Mouse (Mus musculus) MEL (cell line): ENCODE measurements around the gene Ptpre. TPM values are rescaled to one million over a fixed set of nuclear protein-coding genes. Genes with fewer than 3 reads are reported as not detected.

Experiments used
- DNase-seq: peaks from one replicate; pipeline ENCODE4 v3.0.0; 2011; ENCODE audit warnings: low read depth, low spot score
- H3K27ac ChIP-seq: 2 replicates; pipeline ENCODE4 v1.5.1; 2012; ENCODE audit warnings: low read depth, mild to moderate bottlenecking, control low read depth, low read length, moderate library complexity; ENCODE audit not compliant: control insufficient read depth
- H3K27me3 ChIP-seq, 2 experiments: fragments of 150-350 bp in 1 of 2; sonication (generic) in 1 of 2; 2 replicates each; pipeline ENCODE4 v1.6.1; 2012; ENCODE audit warnings: low read length in 2 of 2, mild to moderate bottlenecking in 2 of 2, improper control_type of control experiment in 1 of 2, moderate library complexity in 1 of 2; ENCODE audit not compliant: insufficient read depth in 2 of 2, control insufficient read depth in 1 of 2
- H3K36me3 ChIP-seq, 2 experiments: 2 replicates each; pipeline ENCODE4 v1.6.1; 2012 to 2014; ENCODE audit warnings: low read length in 2 of 2, improper control_type of control experiment in 1 of 2, inconsistent platforms in 1 of 2, mild to moderate bottlenecking in 1 of 2; ENCODE audit not compliant: insufficient read depth in 2 of 2, control insufficient read depth in 1 of 2
- H3K4me1 ChIP-seq, 2 experiments: fragments of 150-350 bp in 1 of 2; sonication (generic) in 1 of 2; 2 replicates each; pipeline ENCODE4 v1.6.1; 2012; ENCODE audit warnings: low read length in 2 of 2, improper control_type of control experiment in 1 of 2, mild to moderate bottlenecking in 1 of 2; ENCODE audit not compliant: insufficient read depth in 2 of 2, control insufficient read depth in 1 of 2
- H3K4me3 ChIP-seq, 2 experiments: fragments of 150-350 bp in 1 of 2; sonication (generic) in 1 of 2; 2 replicates each; pipeline ENCODE4 v1.5.1; 2012; ENCODE audit warnings: low read depth in 2 of 2, low read length in 2 of 2, mild to moderate bottlenecking in 2 of 2, moderate library complexity in 2 of 2, control low read depth in 1 of 2, improper control_type of control experiment in 1 of 2; ENCODE audit not compliant: control insufficient read depth in 1 of 2, insufficient read depth in 1 of 2
- H3K79me2 ChIP-seq: 2 replicates; pipeline ENCODE4 v1.6.1; 2012; ENCODE audit warnings: mild to moderate bottlenecking, low read length, moderate library complexity; ENCODE audit not compliant: control insufficient read depth, poor library complexity, insufficient read depth
- H3K9ac ChIP-seq: 2 replicates; pipeline ENCODE4 v1.6.1; 2012; ENCODE audit warnings: low read depth, mild to moderate bottlenecking, control low read depth, low read length, moderate library complexity; ENCODE audit not compliant: control insufficient read depth, poor library complexity, severe bottlenecking
- H3K9me3 ChIP-seq: fragments of 150-350 bp; sonication (generic); replicated peaks from 2 replicates; pipeline ENCODE4 v1.6.1; 2012; ENCODE audit warnings: mild to moderate bottlenecking, low read length, improper control_type of control experiment, moderate library complexity; ENCODE audit not compliant: insufficient read depth
- CHD2 ChIP-seq: IDR thresholded peaks from 2 replicates; pipeline ENCODE4 v1.6.1; 2011; ENCODE audit warnings: low read length, improper control_type of control experiment
- E2F4 ChIP-seq: IDR thresholded peaks from 2 replicates; pipeline ENCODE4 v1.6.1; 2011; ENCODE audit warnings: low read depth, low read length, improper control_type of control experiment, borderline replicate concordance
- ELF1 ChIP-seq: IDR thresholded peaks from 2 replicates; pipeline ENCODE4 v1.6.1; 2014; ENCODE audit warnings: low read depth, mild to moderate bottlenecking, inconsistent platforms, low read length, improper control_type of control experiment, moderate library complexity
- EP300 ChIP-seq, 2 experiments: IDR thresholded peaks; 2 replicates each; pipeline ENCODE4 v1.6.1; 2011; ENCODE audit warnings: improper control_type of control experiment in 2 of 2, low read length in 2 of 2, low read depth in 1 of 2, mild to moderate bottlenecking in 1 of 2
- ETS1 ChIP-seq: IDR thresholded peaks from 2 replicates; pipeline ENCODE4 v1.6.1; 2012; ENCODE audit warnings: low read depth, mild to moderate bottlenecking, inconsistent platforms, low read length, improper control_type of control experiment, moderate library complexity
- GABPA ChIP-seq: IDR thresholded peaks from 2 replicates; pipeline ENCODE4 v1.6.1; 2012; ENCODE audit warnings: low read depth, mild to moderate bottlenecking, inconsistent platforms, low read length, improper control_type of control experiment, moderate library complexity
- HCFC1 ChIP-seq: IDR thresholded peaks from 2 replicates; pipeline ENCODE4 v1.6.1; 2012; ENCODE audit warnings: low read depth, mild to moderate bottlenecking, inconsistent platforms, low read length, improper control_type of control experiment, moderate library complexity
- JUND ChIP-seq: IDR thresholded peaks from 2 replicates; pipeline ENCODE4 v1.6.1; 2011; ENCODE audit warnings: low read depth, mild to moderate bottlenecking, improper control_type of control experiment, low read length
- KAT2A ChIP-seq: conservative IDR thresholded peaks from 2 replicates; pipeline ENCODE4 v1.6.1; 2012; ENCODE audit warnings: low read depth, low read length, improper control_type of control experiment, inconsistent platforms
- MEF2A ChIP-seq: IDR thresholded peaks from 2 replicates; pipeline ENCODE4 v1.6.1; 2014; ENCODE audit warnings: low read depth, mild to moderate bottlenecking, inconsistent platforms, low read length, improper control_type of control experiment; ENCODE audit not compliant: poor library complexity, insufficient replicate concordance, severe bottlenecking; ENCODE audit errors: extremely low read depth
- MXI1 ChIP-seq: IDR thresholded peaks from 2 replicates; pipeline ENCODE4 v1.6.1; 2011; ENCODE audit warnings: mild to moderate bottlenecking, low read depth, low read length, improper control_type of control experiment
- MYB ChIP-seq: IDR thresholded peaks from 2 replicates; pipeline ENCODE4 v1.6.1; 2011; ENCODE audit warnings: mild to moderate bottlenecking, low read depth, low read length, improper control_type of control experiment
- NRF1 ChIP-seq: IDR thresholded peaks from 2 replicates; pipeline ENCODE4 v1.6.1; 2014; ENCODE audit warnings: low read depth, mild to moderate bottlenecking, inconsistent platforms, low read length, improper control_type of control experiment, moderate library complexity; ENCODE audit not compliant: poor library complexity, insufficient read depth, severe bottlenecking
- POLR2A ChIP-seq, 2 experiments: IDR thresholded peaks; 2 replicates each; pipeline ENCODE4 v1.6.1; 2011 to 2012; ENCODE audit warnings: low read length in 2 of 2, mild to moderate bottlenecking in 2 of 2, control low read depth in 1 of 2, improper control_type of control experiment in 1 of 2, low read depth in 1 of 2, moderate library complexity in 1 of 2; ENCODE audit not compliant: control insufficient read depth in 1 of 2, insufficient read depth in 1 of 2, poor library complexity in 1 of 2
- POLR2AphosphoS2 ChIP-seq: IDR thresholded peaks from 2 replicates; pipeline ENCODE4 v1.6.1; 2011; ENCODE audit warnings: low read length, improper control_type of control experiment
- RCOR1 ChIP-seq: IDR thresholded peaks from 2 replicates; pipeline ENCODE4 v1.6.1; 2012; ENCODE audit warnings: low read depth, mild to moderate bottlenecking, inconsistent platforms, low read length, improper control_type of control experiment
- SIN3A ChIP-seq: IDR thresholded peaks from 2 replicates; pipeline ENCODE4 v1.6.1; 2012; ENCODE audit warnings: low read length, improper control_type of control experiment, inconsistent platforms
- TBP ChIP-seq: IDR thresholded peaks from 2 replicates; pipeline ENCODE4 v1.8.0; 2011; ENCODE audit warnings: low read depth, low read length, improper control_type of control experiment
- TCF12 ChIP-seq: IDR thresholded peaks from 2 replicates; pipeline ENCODE4 v1.6.1; 2014; ENCODE audit warnings: low read depth, mild to moderate bottlenecking, inconsistent platforms, low read length, improper control_type of control experiment, moderate library complexity
- ZC3H11A ChIP-seq: IDR thresholded peaks from 2 replicates; pipeline ENCODE4 v1.6.1; 2012; ENCODE audit warnings: low read depth, mild to moderate bottlenecking, inconsistent platforms, low read length, improper control_type of control experiment
- ZKSCAN1 ChIP-seq: IDR thresholded peaks from 2 replicates; pipeline ENCODE4 v1.6.1; 2012; ENCODE audit warnings: low read depth, mild to moderate bottlenecking, inconsistent platforms, low read length, improper control_type of control experiment, moderate library complexity
- ZMIZ1 ChIP-seq: IDR thresholded peaks from 2 replicates; pipeline ENCODE4 v1.6.1; 2012; ENCODE audit warnings: low read depth, mild to moderate bottlenecking, inconsistent platforms, low read length, improper control_type of control experiment, moderate library complexity
- polyA plus RNA-seq, 2 experiments: library from polyadenylated mRNA; stranded (reverse) in 1 of 2; unstranded in 1 of 2; fragments of >175 nt in 1 of 2; fragments of >200 nt in 1 of 2; gene quantifications; 2 replicates each; pipeline versions ENCODE4 v1.2.1 to v1.2.4; 2012; ENCODE audit warnings: low replicate concordance in 2 of 2, low read depth in 1 of 2; ENCODE audit not compliant: insufficient read length in 2 of 2, insufficient read depth in 1 of 2, missing spikeins in 1 of 2
- total RNA-seq: library from RNA; depleted of rRNA; stranded (reverse); fragments of 300-350 nt; gene quantifications from 2 replicates; pipeline ENCODE4 v1.2.3, GENCODE M21; 2012

Gene Ptpre
- total and polyA plus RNA-seq, 3 experiments = 4.9 to 12.9 TPM; not detected in 1

- no peak overlapping the region for H3K9ac ChIP-seq
- H3K4me1 ChIP-seq = no peaks in the 10 kb centered on the region
- H3K9me3 ChIP-seq = no peaks in the 10 kb centered on the region
- no peak overlapping the region for H3K4me3 ChIP-seq
- no peak overlapping the region for H3K27ac ChIP-seq
- no peaks in the 10 kb centered on the region for H3K27me3 ChIP-seq
- TF ChIP-seq ZC3H11A (no peak), MYB (no peak), RCOR1 (no peak), POLR2AphosphoS2 (no peak), MEF2A (no peak), ELF1 (no peak), E2F4 (no peak), TCF12 (no peak), CHD2 (no peak), JUND (no peak), EP300 (IDR thresholded peaks at IDR 0.05; ENCODE audit: low read depth in 1 of 2, low read length in 2 of 2) (no peak), ZKSCAN1 (no peak), ZMIZ1 (no peak), HCFC1 (no peak), TBP (no peak), NRF1 (no peak), ETS1 (no peak), KAT2A (no peak), GABPA (no peak), POLR2A (IDR thresholded peaks at IDR 0.05; ENCODE audit: control insufficient read depth in 1 of 2, insufficient read depth in 1 of 2, low read depth in 1 of 2, low read length in 2 of 2, poor library complexity in 1 of 2) (no peak)
- H3K36me3 ChIP-seq = no peaks in the 10 kb centered on the region; a peak in 1 of 4 replicates
- H3K79me2 ChIP-seq = peaks cover 5% of the 10 kb centered on the region; the same call in 1 of the 2 replicates
- DNase-seq = no peak
Observed at GRCm38 (mm10) chr7:135546530-135546929, 9.2 kb downstream of the Ptpre start.

GRCm38 (mm10) chr7:135548434-135548833, 11.2 kb downstream of the Ptpre start:
- H3K9me3 ChIP-seq = no peaks in the 10 kb centered on the region
- no peak for DNase-seq
- no peak overlapping the region for H3K4me3 ChIP-seq
- H3K36me3 ChIP-seq = no peaks in the 10 kb centered on the region; a peak in 1 of 4 replicates
- no peak overlapping the region for H3K27ac ChIP-seq
- no peak overlapping the region for H3K9ac ChIP-seq
- no peaks in the 10 kb centered on the region for H3K27me3 ChIP-seq
- H3K79me2 ChIP-seq = no peaks in the 10 kb centered on the region
- H3K4me1 ChIP-seq = no peaks in the 10 kb centered on the region
- TF ChIP-seq MXI1 (no peak), GABPA (no peak), SIN3A (no peak), MEF2A (no peak), RCOR1 (no peak), CHD2 (no peak), TCF12 (no peak), MYB (no peak)
